Mouse (Mus musculus) skeletal muscle tissue, adult 2 months (tissue): ENCODE data around the gene Foxd4.

Experiments used
- DNase-seq: peaks from one replicate; pipeline ENCODE4 v3.0.0-alpha.2; 2012; ENCODE audit warnings: low read depth, low spot score

Foxd4 gene

DNA sequence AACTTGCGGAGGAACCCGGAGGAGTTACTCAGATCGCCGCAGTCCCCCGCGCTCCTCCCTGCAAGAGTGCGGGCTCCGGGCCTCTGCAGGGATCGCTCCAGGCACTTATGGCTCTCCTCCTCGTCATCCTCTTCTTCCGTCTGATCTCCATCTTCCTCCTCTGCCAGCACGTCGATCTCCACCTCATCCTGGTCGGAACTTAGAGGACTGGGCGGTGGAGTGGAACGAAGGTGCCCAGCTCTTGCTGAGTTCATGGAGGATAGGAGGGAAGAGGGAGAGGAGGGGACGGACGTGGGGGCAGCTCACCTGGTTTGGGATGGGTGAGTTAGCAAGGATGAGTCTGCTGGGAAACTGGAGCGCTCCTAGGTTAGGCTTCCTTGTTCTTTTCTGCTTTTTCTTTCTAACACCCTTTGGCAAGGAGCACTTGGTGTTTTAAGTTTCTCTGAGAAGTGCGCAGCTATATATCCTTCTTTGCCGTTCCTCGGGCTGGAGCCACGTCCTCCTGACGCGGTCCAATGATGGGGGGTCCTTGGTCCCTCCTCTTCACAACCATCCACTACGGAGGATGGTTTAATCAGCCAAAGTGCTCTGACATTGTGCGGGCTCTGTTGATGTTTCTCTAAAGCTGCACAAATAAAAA lies at the start of gene Foxd4:
TSS of gene Foxd4 (minus strand) at position 617 of the 640 bp plus-strand sequence.
- DNase-seq = no peak

- DNase-seq = no peak
Observed at GRCm38 (mm10) chr19:24945521-24946262, 44.7 kb upstream of the Foxd4 start.

DNA sequence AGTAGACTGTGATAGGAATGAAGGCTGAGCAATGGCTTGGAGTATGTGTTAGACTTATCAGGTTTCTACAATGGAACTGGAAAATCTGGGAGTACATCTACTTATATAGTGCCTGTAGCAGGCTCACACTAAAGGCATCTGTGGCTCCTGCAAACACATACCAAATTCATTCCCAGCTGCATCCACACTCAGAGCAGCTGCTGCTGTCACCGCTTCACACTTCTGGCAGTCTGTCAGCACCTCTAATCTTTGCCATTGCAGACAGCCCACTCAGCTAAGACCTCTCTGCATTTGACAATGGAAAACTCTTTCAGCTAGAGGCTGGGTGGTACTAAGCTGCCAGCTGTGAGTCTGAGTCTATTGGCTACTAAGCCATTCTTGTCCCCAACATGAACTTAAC lies 36.1 kb upstream of the Foxd4 start:
- no peak for DNase-seq

DNA sequence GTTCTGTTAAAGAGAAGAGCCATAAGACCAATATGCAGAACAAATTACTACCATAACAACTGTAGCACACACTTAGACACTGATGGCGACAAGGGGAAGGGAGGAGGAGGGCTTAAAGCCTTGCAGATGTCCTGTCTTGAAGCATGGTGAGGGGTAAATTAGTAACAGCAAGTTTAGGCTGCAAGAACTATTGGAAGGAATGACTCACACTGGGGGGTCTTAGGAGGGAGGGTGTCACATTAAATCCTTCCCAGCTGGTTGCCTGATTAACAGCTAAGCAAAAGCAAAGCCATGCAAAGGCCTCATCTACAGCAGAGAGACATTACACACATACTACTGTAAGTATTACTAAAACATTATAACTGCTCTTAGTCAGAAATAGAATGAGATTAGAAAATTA lies 28.0 kb upstream of the Foxd4 start:
- no peak for DNase-seq

- no peak for DNase-seq
Observed at GRCm38 (mm10) chr19:24920866-24921265, 19.9 kb upstream of the Foxd4 start.

DNA sequence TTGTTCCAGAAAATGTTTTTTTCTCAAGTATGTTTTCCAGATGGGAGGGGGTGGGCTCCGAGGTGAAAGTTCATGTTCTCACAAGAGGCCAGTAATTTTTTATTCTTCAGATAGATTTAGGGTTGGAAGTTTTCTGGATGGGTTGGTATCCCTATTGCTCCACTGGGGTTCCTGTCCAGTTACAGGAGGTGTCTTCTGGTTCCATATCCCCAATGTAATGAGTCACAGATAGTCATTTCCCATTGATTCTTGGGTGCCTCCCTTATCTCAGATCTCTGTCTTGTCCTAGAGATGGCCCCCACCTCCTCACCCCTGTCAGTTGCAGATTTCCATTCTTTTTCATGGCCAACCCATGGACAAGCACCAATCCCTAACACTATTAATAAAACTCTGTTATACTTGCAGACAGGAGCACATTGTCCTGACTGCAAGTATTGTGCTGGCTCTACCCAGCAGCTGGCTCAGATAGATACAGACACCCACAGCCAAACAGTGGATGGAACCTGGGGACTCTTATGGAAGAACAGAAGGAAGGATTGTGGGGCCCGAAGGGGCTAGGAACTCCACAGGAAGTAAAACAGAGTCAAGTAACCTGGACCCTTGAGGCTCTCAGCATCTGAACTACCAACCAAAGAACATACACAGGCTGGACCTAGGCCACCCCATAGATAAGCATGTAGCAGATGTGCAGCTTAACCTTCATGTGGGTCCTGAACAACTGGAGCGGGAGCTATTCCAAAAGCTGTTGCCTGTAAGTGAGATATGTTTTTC lies 7.6 kb upstream of the Foxd4 start:
- no peak for DNase-seq

- no peak for DNase-seq
Observed at GRCm38 (mm10) chr19:24907655-24908054, 6.7 kb upstream of the Foxd4 start.

GRCm38 (mm10) chr19:24902821-24903220 lies 1.8 kb upstream of the Foxd4 start:
- DNase-seq = no peak

- no peak for DNase-seq
Observed at GRCm38 (mm10) chr19:24902256-24902655, 1.3 kb upstream of the Foxd4 start.

DNA sequence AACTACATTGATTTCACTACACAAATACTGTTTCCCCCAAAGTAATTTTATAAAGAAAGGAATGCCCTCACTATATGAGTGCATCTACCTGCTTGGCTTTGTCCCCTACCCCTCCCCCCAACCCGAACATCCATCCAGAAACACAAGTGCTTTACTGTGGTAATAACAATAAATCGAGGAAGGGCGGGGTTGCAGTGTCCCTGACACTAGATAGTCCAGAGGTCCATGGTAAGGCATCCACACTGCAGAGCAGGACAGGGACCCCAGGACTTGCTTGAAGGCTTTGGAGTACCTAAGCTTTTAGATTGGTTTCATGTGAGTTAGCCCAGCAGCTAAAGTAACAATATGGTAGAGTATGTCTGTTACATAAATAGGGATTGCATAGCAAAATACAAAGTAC lies 669 bp upstream of the Foxd4 start:
- DNase-seq = no peak

DNA sequence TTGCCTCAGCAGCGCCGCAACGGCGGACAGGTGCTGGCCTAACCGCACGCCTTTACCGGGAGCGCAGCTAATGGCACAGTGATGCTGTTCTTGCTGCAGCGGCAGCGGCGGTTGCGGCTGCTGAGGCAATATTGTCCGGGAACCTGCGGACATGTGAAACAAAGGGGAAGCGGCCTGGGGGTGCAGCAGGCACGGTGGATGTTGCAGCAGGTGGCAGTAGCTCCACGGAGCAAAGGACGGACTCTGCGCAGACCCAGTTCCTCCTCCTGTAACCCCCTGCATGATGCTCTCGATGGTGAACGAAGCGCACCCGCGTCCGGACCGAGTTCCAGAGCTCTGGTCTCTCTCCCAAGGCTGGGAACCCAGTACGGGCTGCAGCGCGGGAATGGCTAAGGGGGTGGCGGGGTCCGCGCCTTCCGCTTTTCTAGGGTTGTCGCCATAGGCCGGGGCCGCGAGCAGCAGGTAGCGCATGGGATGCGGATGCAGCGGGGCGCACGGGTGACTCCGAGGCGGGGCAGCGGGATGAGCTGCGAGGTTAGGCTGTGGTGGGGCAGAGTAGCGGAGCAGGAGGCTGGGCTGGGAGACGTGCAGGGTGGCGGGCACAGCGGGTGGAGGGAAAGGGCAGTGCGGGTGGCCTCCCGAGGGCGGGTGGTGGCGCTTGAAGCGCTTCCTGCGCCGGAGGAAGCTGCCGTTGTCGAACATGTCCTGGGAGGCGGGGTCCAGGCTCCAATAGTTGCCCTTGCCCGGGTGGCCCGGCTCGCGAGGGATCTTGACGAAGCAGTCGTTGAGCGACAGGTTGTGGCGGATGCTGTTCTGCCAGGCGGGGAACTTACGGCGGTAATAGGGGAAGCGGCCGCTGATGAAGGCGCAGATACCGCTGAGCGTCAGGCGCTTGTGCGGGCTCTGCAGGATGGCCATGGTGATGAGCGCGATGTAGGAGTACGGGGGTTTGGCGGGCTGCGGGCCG lies 1.1 kb downstream of the Foxd4 start:
- DNase-seq = no peak

GRCm38 (mm10) chr19:24898737-24899577 lies 2.0 kb downstream of the Foxd4 start:
- no peak for DNase-seq

DNA sequence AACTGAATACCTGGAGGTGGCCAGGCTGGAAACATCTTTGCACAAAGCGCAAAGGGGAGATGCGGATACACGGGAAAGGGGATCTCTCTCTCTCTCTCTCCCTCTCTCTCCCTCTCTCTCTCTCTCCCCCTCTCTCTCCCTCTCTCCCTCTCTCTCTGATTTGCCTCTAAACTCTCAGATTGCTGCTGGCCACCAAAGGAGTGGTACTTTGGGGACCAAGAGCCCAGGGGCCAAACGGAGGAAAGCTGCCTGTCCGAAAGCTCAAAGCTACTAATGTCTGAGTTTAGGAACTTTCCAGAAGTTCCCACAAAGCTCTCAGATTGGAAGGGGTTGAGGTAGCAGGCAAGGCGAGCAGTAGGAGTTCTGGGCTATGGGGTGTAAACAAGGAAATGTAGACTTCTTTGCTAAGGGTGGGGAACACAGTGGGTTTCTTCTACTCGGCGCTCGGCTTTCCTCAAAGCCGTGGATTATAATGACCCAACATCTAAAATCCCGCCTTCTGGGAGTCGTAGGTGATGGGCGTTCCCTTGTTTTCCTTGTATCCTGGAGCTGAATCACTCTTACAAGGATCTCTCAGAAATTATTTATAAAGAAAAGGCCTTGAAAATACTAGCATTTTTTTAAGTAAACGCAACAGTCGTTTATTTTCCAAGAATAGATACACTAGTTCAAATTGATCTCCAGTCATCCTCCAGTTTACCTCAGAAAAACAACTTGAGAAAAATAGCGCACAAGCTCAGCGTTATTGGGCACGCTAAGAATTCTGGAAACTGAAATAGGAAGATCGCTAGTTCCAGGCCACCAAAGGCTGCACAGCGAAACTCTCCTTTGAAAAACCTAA lies 2.9 kb downstream of the Foxd4 start:
- no peak for DNase-seq

- DNase-seq = no peak
Observed at GRCm38 (mm10) chr19:24897006-24897895, 3.7 kb downstream of the Foxd4 start.

DNA sequence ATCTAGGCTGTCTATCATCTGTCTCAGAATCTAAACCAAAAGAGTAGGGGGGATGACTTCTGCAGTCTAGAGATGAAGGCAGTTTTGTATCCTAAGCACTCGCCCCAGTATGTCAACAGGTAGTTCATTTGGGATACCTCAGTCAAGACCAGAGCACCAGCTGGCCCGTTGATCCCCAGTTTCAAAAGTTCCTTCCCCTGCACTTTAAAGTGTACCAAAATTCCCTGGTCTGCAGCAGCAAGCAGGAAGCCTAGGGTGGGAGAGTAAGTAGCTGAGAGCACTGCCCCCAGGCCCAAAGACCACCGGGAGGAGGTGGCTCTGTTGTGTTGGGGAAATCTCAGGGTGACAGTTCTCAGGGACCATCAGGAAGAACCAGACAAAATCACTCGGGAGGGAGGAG lies 4.5 kb downstream of the Foxd4 start:
- DNase-seq = no peak

DNA sequence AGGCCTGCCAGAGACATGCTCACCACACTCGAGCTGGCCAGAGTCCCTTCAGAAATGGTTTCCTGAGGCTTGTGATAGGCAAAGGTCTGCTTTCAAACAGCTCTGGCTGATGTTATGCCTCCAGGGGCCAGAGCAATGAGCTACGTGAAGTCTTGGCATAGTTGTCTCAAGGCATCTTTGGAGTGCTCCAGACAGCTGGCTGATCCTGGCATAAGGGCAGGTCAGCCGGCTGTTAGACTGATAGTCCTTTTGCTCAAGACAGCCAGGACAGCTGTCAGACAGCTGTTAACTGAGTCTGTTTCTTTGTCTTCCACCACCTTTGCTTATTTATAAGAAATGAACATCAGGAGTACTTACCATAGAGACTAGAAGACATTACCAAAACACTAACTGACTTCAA lies 14.1 kb downstream of the Foxd4 start:
- DNase-seq = no peak

GRCm38 (mm10) chr19:24885504-24885903 lies 15.5 kb downstream of the Foxd4 start:
- peak; percentile 25 for DNase-seq

DNA sequence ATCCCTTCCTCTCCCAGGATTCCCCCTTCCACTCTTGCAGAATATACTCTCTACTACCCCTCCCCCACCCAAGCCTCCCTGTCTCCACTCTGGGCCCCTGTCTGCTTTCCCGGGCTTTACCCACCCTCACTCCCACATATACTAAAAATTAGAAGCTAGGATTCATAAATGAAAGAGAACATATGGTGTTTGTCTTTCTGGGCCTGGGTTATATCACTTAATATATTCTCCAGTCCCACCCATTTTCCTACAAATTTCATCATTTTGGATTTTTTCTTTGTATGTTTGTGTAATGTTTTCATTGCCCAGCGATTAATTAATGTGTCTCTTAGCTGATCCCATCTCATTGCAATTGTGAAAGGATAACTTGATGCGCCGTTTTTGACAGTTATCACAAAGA lies 19.8 kb downstream of the Foxd4 start:
- no peak for DNase-seq
